Mouse (Mus musculus): ENCODE data around the gene Syce2. TPM values are rescaled to one million over a fixed set of nuclear protein-coding genes. Genes with fewer than 3 reads are reported as not detected.
A peak's percentile ranks its signal among the peaks of the same experiment; 100 is the strongest.

The Syce2 gene
- total and polyA plus RNA-seq, 3 experiments, result 0.54 TPM; not detected in 2

DNA sequence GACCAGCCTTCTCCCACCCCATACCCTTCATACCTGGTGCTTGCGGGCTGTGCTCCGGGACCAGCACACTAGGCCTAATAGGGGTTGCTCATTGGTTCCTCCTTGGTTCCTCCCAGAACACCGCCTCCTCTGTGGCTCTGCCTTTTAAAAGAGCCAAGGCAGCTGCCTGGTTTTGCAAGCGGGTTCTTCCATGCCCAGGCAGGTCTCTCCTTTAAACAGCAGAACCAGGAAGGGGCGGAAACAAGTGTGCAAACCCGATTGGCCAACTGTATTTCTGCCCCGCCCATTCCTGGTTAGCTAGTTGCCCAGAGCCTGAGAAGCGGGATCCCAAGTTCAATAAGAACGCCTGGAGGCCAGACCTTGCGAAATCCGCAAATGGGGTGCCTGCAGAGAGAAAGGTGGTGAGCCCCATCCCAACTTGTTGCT lies 21.8 kb downstream of the Syce2 start, which contains the start of gene Gcdh:
Gene Gcdh (minus strand): TSS at position 213 of the 426 bp plus-strand sequence.
- Histone ChIP-seq H3K79me2 (replicated peaks; ENCODE audit: control insufficient read depth, extremely low read depth, insufficient read depth, poor library complexity, severe bottlenecking) (no peaks in the 10 kb centered on the region), H3K9me3 (replicated peaks; ENCODE audit: low read length) (no peaks in the 10 kb centered on the region), H3K9ac (ENCODE audit: insufficient read depth, low read depth) (peak within 1 kb of the TSS; percentile 82), H3K36me3 (replicated peaks in 1 of 2; ENCODE audit: control insufficient read depth in 1 of 2, insufficient read depth in 1 of 2, low read length in 1 of 2) (peaks cover 2 to 27% of the 10 kb centered on the region in 2 experiments), H3K4me3 (replicated peaks in 1 of 3; ENCODE audit: low read depth in 2 of 3, low read length in 2 of 3, poor library complexity in 1 of 3) (peak within 1 kb of the TSS; percentile 74 to 86 (median 74)), H3K27ac (ENCODE audit: insufficient read depth, low read depth) (no peak within 1 kb of the TSS), H3K4me2 (ENCODE audit: insufficient read depth, low read depth, poor library complexity, severe bottlenecking) (peak within 1 kb of the TSS; percentile 94), H3K4me1 (ENCODE audit: control insufficient read depth in 1 of 2, insufficient read depth in 2 of 2) (peaks cover 7 to 22% of the 10 kb centered on the region in 2 experiments; a peak in 3 of 4 replicates), H3K27me3 (replicated peaks) (no peaks in the 10 kb centered on the region)
- dilution Hi-C loops (cut with MboI; ENCODE audit: extremely low pct_ligation_motif_present, extremely low pct_unique_long_range_greater_than_20kb, low sequenced_read_pairs) (no loop called here), in situ Hi-C loops (cut with MboI; ENCODE audit: low pct_ligation_motif_present, low pct_unique_long_range_greater_than_20kb, low sequenced_read_pairs) (no loop called here)
- DNase-seq (ENCODE audit: extremely low read depth), result peak; percentile 98
- peak; percentile 99 for TF ChIP-seq SIN3A (IDR thresholded peaks at IDR 0.05; ENCODE audit: low read length)
- TF ChIP-seq POLR2A (IDR thresholded peaks at IDR 0.05; ENCODE audit: low read depth, low read length), result peak; percentile 80
- TF ChIP-seq HCFC1 (IDR thresholded peaks at IDR 0.05; ENCODE audit: low read depth, low read length), result peak; percentile 75
- TF ChIP-seq MYC (IDR thresholded peaks at IDR 0.05; ENCODE audit: low read depth, low read length), result no peak
- peak; percentile 60; the same call in 1 of the 2 replicates for TF ChIP-seq MAX (IDR thresholded peaks at IDR 0.05; ENCODE audit: low read length)
- TF ChIP-seq UBTF (IDR thresholded peaks at IDR 0.05; ENCODE audit: low read depth, low read length), result peak; percentile 44; the same call in 1 of the 2 replicates
- no peak for TF ChIP-seq NRF1 (IDR thresholded peaks at IDR 0.05; ENCODE audit: low read depth, low read length)
- peak; percentile 96 for TF ChIP-seq ELF1 (IDR thresholded peaks at IDR 0.05; ENCODE audit: low read depth, low read length)
- no peak; the same call in 1 of the 2 replicates for TF ChIP-seq TCF12 (IDR thresholded peaks at IDR 0.05; ENCODE audit: low read depth, low read length)
- TF ChIP-seq IRF4 (IDR thresholded peaks at IDR 0.05; ENCODE audit: low read depth, low read length), result peak; percentile 6; the same call in 1 of the 2 replicates
- TF ChIP-seq USF2 (conservative IDR thresholded peaks at IDR 0.05; ENCODE audit: low read depth, low read length), result no peak
- no peak for TF ChIP-seq E2F4 (IDR thresholded peaks at IDR 0.05; ENCODE audit: insufficient replicate concordance, low read depth, low read length)
- TF ChIP-seq ZC3H11A (IDR thresholded peaks at IDR 0.05; ENCODE audit: low read depth, low read length), result peak; percentile 7; the same call in 1 of the 2 replicates
- TF ChIP-seq BHLHE40 (IDR thresholded peaks at IDR 0.05; ENCODE audit: low read depth, low read length), result peak; percentile 29; the same call in 1 of the 2 replicates

DNA sequence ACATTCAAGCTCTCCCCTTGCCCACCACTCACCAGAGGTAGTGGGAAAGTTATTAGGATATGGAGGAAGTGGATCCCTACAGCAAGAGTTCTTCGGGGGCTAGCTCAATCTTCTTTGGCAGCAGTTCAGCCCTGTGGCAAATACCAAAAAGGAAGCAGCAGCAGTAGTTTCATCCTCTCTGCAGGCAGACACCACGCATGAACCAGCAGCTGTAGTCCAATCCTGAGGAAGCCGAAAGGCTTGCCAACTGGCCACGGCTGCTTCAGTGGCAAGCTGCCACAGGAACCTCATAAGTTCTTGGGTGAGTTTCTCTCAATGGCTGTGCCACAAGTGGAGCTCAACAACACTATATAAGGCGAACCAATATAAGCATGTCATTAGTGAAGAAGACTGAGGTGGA lies 24.1 kb downstream of the Syce2 start:
- no peak for TF ChIP-seq CHD1 (IDR thresholded peaks at IDR 0.05; ENCODE audit: low read depth, low read length)
- no peak for TF ChIP-seq KAT2A (IDR thresholded peaks at IDR 0.05; ENCODE audit: insufficient replicate concordance, low read length)
- TF ChIP-seq SIN3A (IDR thresholded peaks at IDR 0.05; ENCODE audit: low read length), result no peak
- no peak for TF ChIP-seq ZNF384 (IDR thresholded peaks at IDR 0.05; ENCODE audit: low read depth, low read length)
- TF ChIP-seq ZKSCAN1 (IDR thresholded peaks at IDR 0.05; ENCODE audit: borderline replicate concordance, low read depth, low read length), result no peak
- TF ChIP-seq POLR2A (IDR thresholded peaks at IDR 0.05; ENCODE audit: low read depth, low read length), result no peak
- no peak for TF ChIP-seq MYC (IDR thresholded peaks at IDR 0.05; ENCODE audit: low read depth, low read length)
- no peak for TF ChIP-seq MAFK (IDR thresholded peaks at IDR 0.05; ENCODE audit: insufficient replicate concordance, low read length)
- no peak for TF ChIP-seq RCOR1 (conservative IDR thresholded peaks at IDR 0.05; ENCODE audit: low read depth, low read length)
- TF ChIP-seq CTCF (conservative IDR thresholded peaks at IDR 0.05 in 1 of 2, IDR thresholded peaks at IDR 0.05 in 1 of 2; ENCODE audit: low read depth in 2 of 2, low read length in 2 of 2), result no peak
- no peak for TF ChIP-seq POLR2AphosphoS2 (IDR thresholded peaks at IDR 0.05; ENCODE audit: low read depth, low read length)
- no peak for TF ChIP-seq NRF1 (IDR thresholded peaks at IDR 0.05; ENCODE audit: low read depth, low read length)
- no peak for TF ChIP-seq JUN (IDR thresholded peaks at IDR 0.05; ENCODE audit: insufficient read depth, low read depth, low read length)
- TF ChIP-seq IRF4 (IDR thresholded peaks at IDR 0.05; ENCODE audit: low read depth, low read length), result no peak
- no peak for TF ChIP-seq BHLHE40 (IDR thresholded peaks at IDR 0.05; ENCODE audit: low read depth, low read length)
- Histone ChIP-seq H3K79me2 (replicated peaks; ENCODE audit: control insufficient read depth, extremely low read depth, insufficient read depth, poor library complexity, severe bottlenecking) (no peaks in the 10 kb centered on the region), H3K4me1 (ENCODE audit: control insufficient read depth in 1 of 2, insufficient read depth in 2 of 2) (peaks cover 7 to 18% of the 10 kb centered on the region in 2 experiments; a peak in 3 of 4 replicates), H3K4me2 (ENCODE audit: insufficient read depth, low read depth, poor library complexity, severe bottlenecking) (no peak overlapping the region), H3K27me3 (replicated peaks) (peaks cover 2% of the 10 kb centered on the region), H3K9me3 (replicated peaks; ENCODE audit: low read length) (no peaks in the 10 kb centered on the region), H3K4me3 (replicated peaks in 1 of 3; ENCODE audit: low read depth in 2 of 3, low read length in 2 of 3, poor library complexity in 1 of 3) (no peak overlapping the region), H3K27ac (ENCODE audit: insufficient read depth, low read depth) (no peak overlapping the region), H3K36me3 (replicated peaks in 1 of 2; ENCODE audit: control insufficient read depth in 1 of 2, insufficient read depth in 1 of 2, low read length in 1 of 2) (peaks cover 0 to 12% of the 10 kb centered on the region in 2 experiments), H3K9ac (ENCODE audit: insufficient read depth, low read depth) (no peak overlapping the region)
- in situ Hi-C loops (cut with MboI; ENCODE audit: low pct_ligation_motif_present, low pct_unique_long_range_greater_than_20kb, low sequenced_read_pairs) (no loop called here), dilution Hi-C loops (cut with MboI; ENCODE audit: extremely low pct_ligation_motif_present, extremely low pct_unique_long_range_greater_than_20kb, low sequenced_read_pairs) (no loop called here)
- DNase-seq (ENCODE audit: extremely low read depth), result no peak

All from CH12.LX (cell line).